Mouse (Mus musculus) thymus, adult 2 months (tissue): ENCODE results near the gene Sesn2.

ENCODE experiments used
- CTCF ChIP-seq: fragments of 200-500 bp; IDR thresholded peaks from 2 replicates; pipeline ENCODE4 v1.5.1; 2012; ENCODE audit warnings: mild to moderate bottlenecking, control low read depth, low read length, moderate library complexity, borderline replicate concordance; ENCODE audit not compliant: control insufficient read depth, poor library complexity, insufficient read depth; ENCODE audit errors: extremely low read depth
- POLR2A ChIP-seq: fragments of 200-500 bp; IDR thresholded peaks from 2 replicates; pipeline ENCODE4 v1.6.1; 2012; ENCODE audit warnings: mild to moderate bottlenecking, low read length, control low read depth, moderate library complexity; ENCODE audit not compliant: control insufficient read depth, poor library complexity, insufficient read depth; ENCODE audit errors: extremely low read depth

DNA sequence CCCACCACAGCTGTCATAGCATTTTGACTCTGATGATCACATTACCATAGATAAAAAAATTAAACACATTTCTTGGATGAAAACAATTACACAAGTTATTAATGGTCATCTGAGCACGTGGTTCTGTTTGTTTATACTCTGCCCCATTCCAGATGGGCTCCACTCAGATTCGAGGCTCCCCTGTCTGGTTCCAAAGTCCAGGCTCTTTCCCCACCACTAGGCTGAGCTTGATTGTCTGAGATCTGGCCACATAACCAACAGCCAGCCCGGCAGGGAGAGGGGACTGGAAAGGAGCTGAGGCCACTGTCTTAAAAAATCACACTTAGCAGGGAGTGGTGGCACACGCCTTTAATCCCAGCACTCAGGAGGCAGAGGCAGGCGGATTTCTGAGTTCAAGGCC lies 25.5 kb downstream of the Sesn2 start:
- TF ChIP-seq POLR2A (no peak), CTCF (no peak)
